Mouse (Mus musculus) intestine, postnatal 0 days (tissue): ENCODE measurements around the gene C87436. TPM values are rescaled to one million over a fixed set of nuclear protein-coding genes. Genes with fewer than 3 reads are reported as not detected.

ENCODE experiments used
- ATAC-seq: fragments of 200-750 bp; cut with Nextera tagmentation; 2 replicates; pipeline ENCODE4 v1.8.0; 2017; ENCODE audit warnings: mild to moderate bottlenecking, moderate TSS enrichment, moderate library complexity
- H3K27ac ChIP-seq: fragments of 300-500 bp; sonication (generic); 2 replicates; pipeline ENCODE4 v1.5.1; 2014; ENCODE audit warnings: mild to moderate bottlenecking, low read depth, low read length, moderate library complexity
- H3K27me3 ChIP-seq: fragments of 300-500 bp; sonication (generic); replicated peaks from 2 replicates; pipeline ENCODE4 v1.6.1; 2014; ENCODE audit warnings: low read length, mixed read lengths; ENCODE audit not compliant: control insufficient read depth, insufficient read depth
- H3K36me3 ChIP-seq: fragments of 300-500 bp; sonication (generic); 2 replicates; pipeline ENCODE4 v1.6.1; 2014; ENCODE audit warnings: mild to moderate bottlenecking, moderate library complexity; ENCODE audit not compliant: control insufficient read depth, insufficient read depth
- H3K4me1 ChIP-seq: fragments of 300-500 bp; sonication (generic); replicated peaks from 2 replicates; pipeline ENCODE4 v1.6.1; 2014; ENCODE audit warnings: antibody characterized with exemption, low read length, mixed read lengths; ENCODE audit not compliant: control insufficient read depth, insufficient read depth
- H3K4me2 ChIP-seq: fragments of 300-500 bp; sonication (generic); replicated peaks from 2 replicates; pipeline ENCODE4 v1.6.1; 2014; ENCODE audit warnings: low read depth, mild to moderate bottlenecking, moderate library complexity
- H3K4me3 ChIP-seq: fragments of 300-500 bp; sonication (generic); 2 replicates; pipeline ENCODE4 v1.5.1; 2014; ENCODE audit warnings: low read depth, low read length
- H3K9ac ChIP-seq: fragments of 300-500 bp; sonication (generic); 2 replicates; pipeline ENCODE4 v1.6.1; 2014; ENCODE audit warnings: mild to moderate bottlenecking, low read depth, low read length
- H3K9me3 ChIP-seq: fragments of 300-500 bp; sonication (generic); 2 replicates; pipeline ENCODE4 v1.6.1; 2016; ENCODE audit warnings: mixed run types; ENCODE audit not compliant: control insufficient read depth
- CTCF ChIP-seq: sonication (generic); IDR thresholded peaks from 2 replicates; pipeline ENCODE4 v1.5.1; 2016; ENCODE audit warnings: low read depth, mild to moderate bottlenecking, control low read depth, antibody characterized with exemption, moderate library complexity
- WGBS: fragments of 180-500 bp; shearing (Covaris S2); extraction: QIAGEN DNeasy Blood & Tissue Kit; methylation state at CpG from one replicate; pipeline ENCODE4 v1.1.7; 2014; 5-methylcytosine and 5-hydroxymethylcytosine counted together
- polyA plus RNA-seq: library from polyadenylated mRNA; unstranded; fragments of >200 nt; fragmentation: Nextera tagmentation; extraction: Ambion mirVana; gene quantifications from 2 replicates; pipeline ENCODE4 v1.2.1, GENCODE M21; 2015

The C87436 gene
- polyA plus RNA-seq, 1 experiment from 2014 or later = 12.8 TPM

DNA sequence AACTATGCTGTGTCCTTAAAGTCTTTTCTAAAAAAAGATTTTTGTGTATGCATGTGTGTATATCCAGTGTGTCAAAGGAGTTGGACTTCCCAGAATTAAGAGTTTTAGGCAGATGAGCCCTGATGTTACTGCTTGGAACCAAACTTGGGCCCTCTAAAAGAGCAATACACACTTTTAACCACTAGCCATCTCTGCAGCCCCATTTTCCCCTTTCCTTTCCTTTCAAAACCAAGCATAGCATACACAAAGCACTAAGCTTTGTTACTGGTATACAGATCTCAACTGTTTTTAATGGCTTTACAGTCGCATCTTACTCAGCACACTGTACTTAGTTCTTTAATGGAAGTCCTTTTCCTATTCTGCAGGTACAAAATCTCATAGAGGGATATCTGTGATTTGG, 1.4 kb downstream of the C87436 start:
- 0 out of 2 replicates have a peak overlapping the region, but pooled peaks have one; percentile 76 for H3K4me3 ChIP-seq
- H3K27ac ChIP-seq = no peak overlapping the region
- peaks cover 27% of the 10 kb centered on the region for H3K36me3 ChIP-seq
- H3K27me3 ChIP-seq = no peaks in the 10 kb centered on the region
- no peaks in the 10 kb centered on the region for H3K4me1 ChIP-seq
- no peak for TF ChIP-seq CTCF
- H3K4me2 ChIP-seq = peak overlapping the region; percentile 73
- no peak for ATAC-seq
- H3K9me3 ChIP-seq = no peaks in the 10 kb centered on the region
- WGBS = 85% methylated on average over 1 of the region's 1 CpGs
- 0 out of 2 replicates have a peak overlapping the region, but pooled peaks have one; percentile 83 for H3K9ac ChIP-seq

DNA sequence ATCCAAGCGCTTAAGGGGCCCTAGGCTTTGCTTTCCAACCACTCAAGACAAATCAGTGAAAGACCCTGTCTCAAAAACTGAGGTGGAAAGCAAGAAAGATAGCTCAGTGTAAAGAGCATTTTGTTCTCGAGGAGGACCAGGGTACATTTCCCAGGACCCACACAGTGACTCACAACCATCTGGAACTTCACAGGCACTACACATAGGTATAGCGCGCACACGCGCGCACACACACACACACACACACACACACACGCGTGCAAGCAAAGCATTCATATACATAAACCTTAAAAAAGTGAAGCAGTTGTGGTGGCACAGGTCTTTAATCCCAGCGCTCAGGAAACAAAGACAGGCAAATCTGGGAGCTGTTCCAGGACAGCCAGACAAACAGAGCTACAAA, 3.4 kb downstream of the C87436 start:
- ATAC-seq = no peak
- no peaks in the 10 kb centered on the region for H3K27me3 ChIP-seq
- no peak overlapping the region for H3K27ac ChIP-seq
- H3K36me3 ChIP-seq = peaks cover 31% of the 10 kb centered on the region
- H3K9ac ChIP-seq = no peak overlapping the region
- TF ChIP-seq CTCF = no peak
- no peak overlapping the region for H3K4me2 ChIP-seq
- 98% methylated on average over 10 of the region's 10 CpGs for WGBS
- no peak overlapping the region for H3K4me3 ChIP-seq
- no peaks in the 10 kb centered on the region for H3K4me1 ChIP-seq
- H3K9me3 ChIP-seq = no peaks in the 10 kb centered on the region

DNA sequence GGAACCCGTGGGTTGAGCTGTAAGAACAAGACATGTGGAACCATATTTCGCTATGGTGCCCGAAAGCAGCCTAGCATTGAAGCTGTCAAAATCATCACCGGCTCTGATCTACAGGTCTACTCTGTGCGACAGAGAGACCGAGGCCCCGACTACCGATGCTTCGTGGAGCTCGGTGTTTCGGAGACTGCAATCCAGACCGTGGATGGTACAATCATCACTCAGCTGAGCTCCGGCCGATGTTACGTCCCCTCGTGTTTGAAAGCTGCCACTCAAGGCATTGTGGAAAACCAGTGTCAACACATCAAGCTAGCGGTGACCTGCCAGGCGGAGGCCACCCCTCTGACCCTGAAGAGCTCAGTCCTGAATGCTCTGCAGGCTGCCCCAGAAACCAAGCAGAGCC, 7.4 kb downstream of the C87436 start:
- H3K4me2 ChIP-seq = no peak overlapping the region
- ATAC-seq = no peak
- WGBS = 91% methylated on average over 18 of the region's 18 CpGs
- H3K27ac ChIP-seq = no peak overlapping the region
- H3K9ac ChIP-seq = no peak overlapping the region
- H3K9me3 ChIP-seq = no peaks in the 10 kb centered on the region
- TF ChIP-seq CTCF = no peak
- H3K4me3 ChIP-seq = no peak overlapping the region
- H3K27me3 ChIP-seq = no peaks in the 10 kb centered on the region
- no peaks in the 10 kb centered on the region for H3K4me1 ChIP-seq
- peaks cover 54% of the 10 kb centered on the region for H3K36me3 ChIP-seq

GRCm38 (mm10) chr6:86446927-86447568, 8.9 kb downstream of the C87436 start:
- Histone ChIP-seq H3K9me3 (no peaks in the 10 kb centered on the region), H3K4me1 (no peaks in the 10 kb centered on the region), H3K9ac (no peak overlapping the region), H3K4me3 (no peak overlapping the region), H3K27me3 (no peaks in the 10 kb centered on the region), H3K4me2 (no peak overlapping the region), H3K36me3 (peaks cover 57% of the 10 kb centered on the region), H3K27ac (no peak overlapping the region)
- no peak for ATAC-seq
- no peak for TF ChIP-seq CTCF
- WGBS = 70% methylated on average over 1 of the region's 1 CpGs

- H3K27ac ChIP-seq = no peak overlapping the region
- H3K36me3 ChIP-seq = peaks cover 55% of the 10 kb centered on the region
- H3K9ac ChIP-seq = no peak overlapping the region
- 88% methylated on average over 3 of the region's 3 CpGs for WGBS
- TF ChIP-seq CTCF = no peak
- H3K4me1 ChIP-seq = no peaks in the 10 kb centered on the region
- no peak overlapping the region for H3K4me3 ChIP-seq
- no peaks in the 10 kb centered on the region for H3K27me3 ChIP-seq
- H3K4me2 ChIP-seq = no peak overlapping the region
- no peaks in the 10 kb centered on the region for H3K9me3 ChIP-seq
- no peak for ATAC-seq
Measured at GRCm38 (mm10) chr6:86456727-86457126, 18.6 kb downstream of the C87436 start.

DNA sequence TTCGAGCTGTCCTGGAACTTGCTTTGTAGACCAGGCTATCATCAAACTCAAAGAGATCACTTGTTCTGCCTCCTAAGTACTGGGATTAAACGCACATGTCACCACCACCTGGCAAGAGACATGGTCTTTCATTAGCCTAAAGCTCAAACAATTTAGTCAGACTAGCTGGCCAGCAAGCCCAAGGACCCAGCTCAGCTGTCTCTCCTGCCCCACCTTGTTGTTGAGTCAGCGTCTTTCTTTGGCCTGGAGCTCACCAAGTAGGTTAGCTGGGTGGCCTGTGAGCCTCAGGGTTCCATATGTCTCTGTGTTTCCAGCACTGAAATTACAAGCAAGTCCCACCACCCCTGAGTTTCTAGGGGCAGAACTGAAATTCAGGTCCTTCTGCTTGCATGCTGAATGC, 24.9 kb downstream of the C87436 start:
- H3K36me3 ChIP-seq = peaks cover 52% of the 10 kb centered on the region
- H3K9me3 ChIP-seq = no peaks in the 10 kb centered on the region
- no peak overlapping the region for H3K27ac ChIP-seq
- TF ChIP-seq CTCF = no peak
- 91% methylated on average over 3 of the region's 3 CpGs for WGBS
- no peak overlapping the region for H3K9ac ChIP-seq
- no peak overlapping the region for H3K4me2 ChIP-seq
- no peak overlapping the region for H3K4me3 ChIP-seq
- no peaks in the 10 kb centered on the region for H3K27me3 ChIP-seq
- no peaks in the 10 kb centered on the region for H3K4me1 ChIP-seq
- no peak for ATAC-seq
